Mouse (Mus musculus) testis, adult 2 months (tissue): Measurements from ENCODE around the gene Il6ra. TPM values are rescaled to one million over a fixed set of nuclear protein-coding genes. Genes with fewer than 3 reads are reported as not detected.

Experiments
- H3K27ac ChIP-seq: fragments of 200-500 bp; 2 replicates; pipeline ENCODE4 v1.5.1; 2012; ENCODE audit warnings: low read depth, low read length; ENCODE audit not compliant: control insufficient read depth, insufficient read depth
- H3K27me3 ChIP-seq: fragments of 200-500 bp; 2 replicates; pipeline ENCODE4 v1.6.1; 2012; ENCODE audit warnings: mild to moderate bottlenecking, low read length, moderate library complexity; ENCODE audit not compliant: control insufficient read depth, insufficient read depth
- H3K36me3 ChIP-seq: fragments of 200-500 bp; 2 replicates; pipeline ENCODE4 v1.6.1; 2012; ENCODE audit warnings: mild to moderate bottlenecking, low read length; ENCODE audit not compliant: control insufficient read depth, insufficient read depth
- H3K4me1 ChIP-seq: fragments of 200-500 bp; 2 replicates; pipeline ENCODE4 v1.6.1; 2012; ENCODE audit warnings: low read length; ENCODE audit not compliant: control insufficient read depth, insufficient read depth
- H3K4me3 ChIP-seq: fragments of 200-500 bp; 2 replicates; pipeline ENCODE4 v1.5.1; 2012; ENCODE audit warnings: low read depth, mild to moderate bottlenecking, low read length, moderate library complexity, mixed read lengths; ENCODE audit not compliant: control insufficient read depth
- CTCF ChIP-seq: fragments of 200-500 bp; IDR thresholded peaks from 2 replicates; pipeline ENCODE4 v1.5.1; 2012; ENCODE audit warnings: low read depth, mild to moderate bottlenecking, inconsistent platforms, low read length, moderate library complexity; ENCODE audit not compliant: control insufficient read depth, insufficient read depth, insufficient replicate concordance
- POLR2A ChIP-seq: fragments of 200-500 bp; IDR thresholded peaks from 2 replicates; pipeline ENCODE4 v1.6.1; 2012; ENCODE audit warnings: low read depth, mild to moderate bottlenecking, inconsistent platforms, low read length, moderate library complexity; ENCODE audit not compliant: control insufficient read depth
- polyA plus RNA-seq: library from polyadenylated mRNA; depleted of rRNA; stranded (reverse); fragments of >200 nt; gene quantifications from 2 replicates; pipeline ENCODE4 v1.2.3, GENCODE M21; 2012; rRNA removed

The Il6ra gene
- 0.93 and 1.1 TPM in 2 replicates for polyA plus RNA-seq

DNA sequence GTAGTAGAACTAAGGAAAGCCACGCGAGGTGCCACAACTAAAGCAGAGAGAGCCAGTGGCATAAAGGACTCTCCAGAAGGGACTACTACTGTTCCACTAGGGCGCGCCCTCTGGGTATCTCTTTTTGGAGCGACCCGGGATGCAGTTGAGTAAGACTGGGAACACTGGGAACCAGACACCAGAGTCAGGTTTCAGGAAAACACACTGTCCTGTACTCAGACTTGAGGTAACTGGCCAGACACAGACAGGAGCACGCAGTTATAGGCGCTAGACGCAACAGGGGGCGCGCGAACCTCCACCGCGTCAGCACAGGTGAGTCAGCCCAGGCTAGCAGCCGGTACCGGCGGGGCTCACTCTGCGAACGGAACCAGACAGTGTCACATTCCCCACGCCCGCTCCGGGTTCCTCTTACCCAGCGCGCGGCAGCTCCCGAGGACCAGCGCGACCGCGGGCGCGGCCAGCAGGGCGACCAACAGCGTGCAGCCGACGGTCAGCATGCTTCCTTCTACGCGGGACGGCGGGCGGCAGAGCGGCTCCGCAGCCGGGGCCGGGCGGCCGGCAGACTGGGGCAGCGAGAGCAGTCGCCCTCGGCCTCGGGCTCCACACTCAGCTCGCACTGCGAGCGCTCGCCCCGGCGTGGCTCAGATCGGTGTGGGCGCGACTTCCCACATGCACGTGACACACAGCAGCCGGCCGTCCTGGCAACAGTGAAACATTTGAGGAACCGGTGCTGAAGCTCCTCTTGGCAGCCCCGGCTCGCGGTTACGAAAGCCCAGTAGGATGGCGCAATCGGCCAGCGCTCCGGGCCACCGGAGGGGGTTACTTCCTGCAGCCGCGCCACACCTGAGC, at the start of gene Il6ra:
Gene Il6ra, minus strand, starts transcription at position 654 of the 849 bp plus-strand sequence.
- H3K27me3 ChIP-seq = no peaks in the 10 kb centered on the region
- H3K36me3 ChIP-seq = no peaks in the 10 kb centered on the region
- peak within 1 kb of the TSS; percentile 71 for H3K27ac ChIP-seq
- peaks cover 12% of the 10 kb centered on the region for H3K4me1 ChIP-seq
- H3K4me3 ChIP-seq = peak within 1 kb of the TSS; percentile 85
- TF ChIP-seq CTCF (0 out of 2 replicates have a peak, but pooled peaks have one; percentile 1), POLR2A (peak; percentile 49; the same call in 1 of the 2 replicates)

DNA sequence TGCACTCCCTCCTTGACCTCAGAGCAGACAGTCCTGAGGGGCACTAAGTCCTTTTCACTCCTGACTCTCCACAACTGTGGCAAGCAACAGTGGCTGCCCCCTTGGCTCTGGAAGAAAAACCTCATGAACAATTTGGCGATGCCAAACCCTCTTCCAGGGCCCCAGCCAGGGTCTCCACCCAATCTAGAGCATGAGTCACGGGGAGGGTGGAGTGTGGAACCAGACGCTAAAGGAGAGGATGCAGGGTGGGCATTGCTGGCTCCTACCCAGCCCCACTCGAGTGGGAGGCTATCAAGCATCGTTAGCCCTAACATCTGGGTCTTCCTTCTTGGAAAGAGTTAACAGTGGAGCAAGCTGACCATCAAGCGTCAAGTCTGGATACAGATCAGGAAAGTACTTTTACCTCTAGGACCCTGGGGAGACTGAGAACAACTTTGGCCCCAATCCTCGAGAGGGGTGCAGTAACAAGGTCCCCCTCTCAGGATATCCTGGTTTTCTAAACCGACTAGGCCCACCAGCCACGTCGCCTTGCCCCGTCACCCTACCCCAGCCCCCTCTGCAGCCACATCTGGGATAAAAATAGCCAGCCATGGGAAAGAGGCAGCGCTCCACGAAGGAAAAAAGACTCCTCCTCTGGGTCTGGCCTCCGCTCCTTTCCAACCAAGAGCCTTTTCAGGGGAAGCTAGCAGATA, 49.2 kb upstream of the Il6ra start:
- Histone ChIP-seq H3K4me1 (peaks cover 30% of the 10 kb centered on the region), H3K27me3 (no peaks in the 10 kb centered on the region), H3K27ac (peak overlapping the region; percentile 90), H3K36me3 (no peaks in the 10 kb centered on the region), H3K4me3 (peak overlapping the region; percentile 91)
- TF ChIP-seq POLR2A (no peak), CTCF (no peak)

DNA sequence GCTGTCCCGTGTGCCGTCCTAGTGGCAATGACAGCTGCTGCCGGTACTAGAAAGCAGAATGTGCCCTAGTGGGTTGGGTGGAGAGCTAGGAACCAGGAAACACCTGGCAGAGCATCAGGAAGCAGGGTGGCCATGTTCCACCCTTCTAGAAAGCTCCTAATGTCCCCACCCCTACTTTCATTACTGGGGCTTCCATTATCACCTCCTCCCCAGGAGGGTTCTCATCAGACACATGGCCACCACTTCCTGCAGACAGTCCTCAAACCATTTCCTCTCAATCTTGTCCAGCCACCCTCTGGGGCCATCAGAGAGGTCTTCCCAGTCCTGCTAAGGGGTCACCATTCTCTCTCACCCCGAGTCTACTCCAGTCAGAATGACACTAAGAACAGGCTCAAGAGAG, 48.4 kb upstream of the Il6ra start:
- peak overlapping the region; percentile 40 for H3K27ac ChIP-seq
- no peak overlapping the region for H3K4me3 ChIP-seq
- TF ChIP-seq POLR2A (no peak), CTCF (no peak)
- no peaks in the 10 kb centered on the region for H3K36me3 ChIP-seq
- peaks cover 30% of the 10 kb centered on the region for H3K4me1 ChIP-seq
- H3K27me3 ChIP-seq = no peaks in the 10 kb centered on the region

DNA sequence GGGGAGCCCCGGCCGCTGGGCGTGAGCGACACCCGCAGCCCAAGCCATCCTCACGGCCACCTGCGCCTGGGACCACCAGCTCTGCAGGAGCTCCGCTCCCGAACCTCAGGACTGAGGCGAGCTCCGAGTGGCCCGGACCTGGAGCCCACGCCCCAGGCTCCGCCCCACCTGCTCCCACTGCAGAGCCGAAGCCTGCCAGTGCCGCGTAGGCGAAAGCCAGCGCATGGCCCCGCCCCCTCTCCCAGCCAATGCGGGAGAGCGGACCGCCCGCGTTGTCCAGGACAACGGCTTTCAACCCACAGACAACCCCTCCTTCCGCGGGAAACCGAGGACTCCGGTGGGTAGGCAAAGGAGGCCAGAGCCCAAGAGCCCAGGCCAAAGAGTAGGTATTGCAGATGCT, 47.5 kb upstream of the Il6ra start:
- Histone ChIP-seq H3K4me1 (peaks cover 27% of the 10 kb centered on the region), H3K4me3 (peak overlapping the region; percentile 88), H3K27me3 (no peaks in the 10 kb centered on the region), H3K27ac (0 out of 2 replicates have a peak overlapping the region, but pooled peaks have one; percentile 39), H3K36me3 (no peaks in the 10 kb centered on the region)
- TF ChIP-seq CTCF = no peak
- peak; percentile 60; the same call in 1 of the 2 replicates for TF ChIP-seq POLR2A

GRCm38 (mm10) chr3:89959435-89959834, 46.4 kb upstream of the Il6ra start:
- Histone ChIP-seq H3K4me1 (peaks cover 27% of the 10 kb centered on the region), H3K27me3 (no peaks in the 10 kb centered on the region), H3K4me3 (peak overlapping the region; percentile 88), H3K27ac (peak overlapping the region; percentile 39), H3K36me3 (no peaks in the 10 kb centered on the region)
- TF ChIP-seq CTCF (no peak), POLR2A (no peak)

- no peaks in the 10 kb centered on the region for H3K27me3 ChIP-seq
- no peak overlapping the region for H3K27ac ChIP-seq
- TF ChIP-seq POLR2A = no peak
- no peak for TF ChIP-seq CTCF
- H3K36me3 ChIP-seq = no peaks in the 10 kb centered on the region
- H3K4me1 ChIP-seq = peaks cover 26% of the 10 kb centered on the region
- H3K4me3 ChIP-seq = no peak overlapping the region
These were observed 44.9 kb upstream of the Il6ra start for GRCm38 (mm10) chr3:89957880-89958279.
